Mouse (Mus musculus): ENCODE measurements around the gene Ucn2.
A peak's percentile ranks its signal among the peaks of the same experiment; 100 is the strongest.

Ucn2 gene

DNA sequence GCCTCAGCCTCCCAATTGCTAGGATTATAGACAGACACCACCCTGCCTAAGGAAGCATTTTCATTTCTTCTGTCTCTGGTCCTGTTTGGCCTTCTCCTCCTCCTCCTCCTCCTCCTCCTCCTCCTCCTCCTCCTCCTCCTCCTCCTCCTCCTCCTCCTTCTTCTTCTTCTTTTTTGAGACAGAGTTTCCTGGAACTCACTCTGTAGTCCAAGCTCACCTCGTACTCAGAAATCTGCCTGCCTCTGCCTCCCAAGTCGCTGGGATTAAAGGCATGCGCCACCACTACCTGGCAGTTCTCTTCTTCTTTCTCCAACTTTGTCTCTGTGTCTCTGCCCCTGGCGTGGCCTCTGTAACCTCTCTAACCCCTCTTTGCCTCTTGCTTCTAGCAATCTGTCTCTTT, at the start of gene Ucn2:
Gene Ucn2, plus strand, starts transcription at position 301 of the 400 bp plus-strand sequence.
- DNase-seq: no peak

DNA sequence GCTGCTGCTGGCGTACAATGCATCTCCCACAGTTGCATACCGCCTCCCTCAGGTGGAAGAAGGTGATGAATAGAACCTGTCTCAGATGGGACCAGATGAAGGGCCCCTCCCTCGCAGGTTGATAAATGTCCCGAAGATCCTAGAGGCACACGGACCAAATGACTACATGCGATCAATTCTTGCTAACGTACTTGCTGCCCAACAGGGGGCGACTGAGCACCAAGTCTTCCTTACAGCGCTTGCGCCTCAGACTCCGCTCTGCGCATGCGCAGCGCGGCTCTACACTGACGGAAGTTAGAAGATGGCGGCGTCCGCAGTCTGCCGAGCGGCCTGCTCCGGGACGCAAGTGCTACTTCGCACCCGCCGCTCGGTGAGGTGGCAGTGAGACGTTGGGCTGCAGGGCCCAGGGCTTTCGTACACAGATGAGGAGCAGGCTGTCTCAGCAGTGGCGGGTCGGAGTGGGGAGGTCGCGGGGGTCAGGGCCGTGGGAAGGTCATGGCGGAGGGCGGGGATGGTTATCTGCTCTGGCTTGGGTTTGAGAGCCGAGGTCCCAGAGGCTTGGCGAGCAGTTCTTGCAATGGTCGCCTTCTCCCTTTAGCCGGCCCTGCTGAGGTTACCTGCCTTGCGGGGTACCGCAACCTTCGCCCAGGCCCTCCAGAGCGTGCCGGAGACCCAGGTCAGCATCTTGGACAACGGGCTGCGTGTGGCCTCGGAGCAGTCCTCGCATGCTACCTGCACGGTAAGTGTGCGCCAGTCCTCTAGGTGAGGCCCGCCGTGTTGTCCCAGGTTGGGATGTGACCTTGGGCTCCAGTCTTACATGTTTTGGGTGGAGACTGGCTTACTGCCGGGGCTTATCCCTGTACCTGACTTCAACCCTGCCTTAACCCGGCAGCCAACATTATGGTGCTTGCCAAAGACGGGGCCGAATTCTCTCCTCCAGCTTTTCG, 49.1 kb upstream of the Ucn2 start, which contains the start of gene Uqcrc1:
Gene Uqcrc1, plus strand, starts transcription at position 216 of the 947 bp plus-strand sequence.
- DNase-seq: peak; percentile 96

DNA sequence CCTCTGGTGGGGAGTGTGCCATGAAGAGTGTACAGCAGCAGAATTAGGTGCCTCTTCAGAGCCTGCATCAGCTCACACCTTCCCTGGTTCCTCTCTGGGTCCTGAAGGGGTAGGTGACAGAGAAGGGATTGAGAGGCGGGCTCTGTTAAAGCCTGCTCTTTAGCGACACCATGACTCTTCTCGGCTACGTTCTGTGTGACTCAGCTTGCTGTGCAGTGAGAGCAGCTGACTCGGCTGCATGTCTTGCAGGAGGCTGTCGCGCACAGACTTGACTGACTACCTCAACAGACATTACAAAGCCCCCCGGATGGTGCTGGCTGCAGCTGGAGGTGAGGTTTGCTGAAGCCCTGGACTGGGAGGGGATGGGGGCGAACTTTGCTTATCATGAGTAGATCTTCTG, 40.7 kb upstream of the Ucn2 start:
- DNase-seq: no peak

DNA sequence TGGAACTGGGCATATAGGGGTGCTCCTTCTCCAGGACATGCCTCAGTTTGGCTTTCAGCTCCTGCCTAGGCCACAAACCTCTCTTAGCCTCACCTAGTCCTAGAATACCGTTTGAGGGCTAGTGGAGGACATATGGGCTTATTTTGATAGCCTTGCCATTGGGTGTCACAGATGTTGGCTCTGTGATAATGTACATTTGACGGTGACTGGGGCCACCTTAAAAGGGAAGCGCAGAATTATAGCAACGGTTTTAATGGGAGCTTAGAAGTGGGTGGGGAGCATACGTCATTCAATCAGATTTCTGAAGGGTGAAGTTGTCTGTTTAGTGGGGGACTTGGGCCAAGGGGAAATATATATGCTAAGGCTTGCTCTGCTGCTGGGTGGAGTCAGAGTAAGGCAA, 40.2 kb upstream of the Ucn2 start:
- no peak for DNase-seq

DNA sequence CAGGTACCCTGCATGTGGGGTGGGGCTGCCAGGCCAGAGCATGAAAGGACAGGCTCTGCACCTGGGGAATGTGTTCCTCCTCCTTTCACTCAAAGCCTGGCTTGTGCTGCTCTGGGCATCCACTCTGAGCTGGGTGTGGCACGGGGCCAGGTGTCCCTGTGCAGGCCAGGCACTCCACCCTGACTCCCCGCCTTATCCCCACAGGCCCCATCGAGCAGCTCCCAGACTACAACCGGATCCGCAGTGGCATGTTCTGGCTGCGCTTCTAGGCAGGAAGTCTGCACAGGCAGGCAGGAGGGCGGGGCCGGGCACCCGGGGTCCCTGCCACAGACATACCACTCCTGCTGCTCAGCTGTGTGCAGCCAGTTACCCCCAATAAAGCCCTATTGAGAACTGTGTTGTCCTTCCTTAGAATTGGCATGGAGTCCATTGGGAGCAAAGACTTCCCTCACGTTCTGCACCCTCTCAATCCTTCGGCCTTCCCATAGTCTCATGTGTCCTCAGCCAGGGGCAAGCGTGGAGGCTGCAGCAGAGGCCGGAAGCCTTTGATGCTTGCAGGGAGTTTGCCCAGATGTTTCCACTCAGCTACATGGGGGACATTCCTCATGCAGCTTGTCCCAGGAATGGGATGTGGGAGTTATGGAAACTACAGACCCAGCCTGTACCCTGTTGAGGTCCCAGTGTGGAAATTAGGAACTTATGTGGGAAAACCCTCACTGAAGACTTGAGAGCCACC, 36.4 kb upstream of the Ucn2 start:
- peak; percentile 45 for DNase-seq

DNA sequence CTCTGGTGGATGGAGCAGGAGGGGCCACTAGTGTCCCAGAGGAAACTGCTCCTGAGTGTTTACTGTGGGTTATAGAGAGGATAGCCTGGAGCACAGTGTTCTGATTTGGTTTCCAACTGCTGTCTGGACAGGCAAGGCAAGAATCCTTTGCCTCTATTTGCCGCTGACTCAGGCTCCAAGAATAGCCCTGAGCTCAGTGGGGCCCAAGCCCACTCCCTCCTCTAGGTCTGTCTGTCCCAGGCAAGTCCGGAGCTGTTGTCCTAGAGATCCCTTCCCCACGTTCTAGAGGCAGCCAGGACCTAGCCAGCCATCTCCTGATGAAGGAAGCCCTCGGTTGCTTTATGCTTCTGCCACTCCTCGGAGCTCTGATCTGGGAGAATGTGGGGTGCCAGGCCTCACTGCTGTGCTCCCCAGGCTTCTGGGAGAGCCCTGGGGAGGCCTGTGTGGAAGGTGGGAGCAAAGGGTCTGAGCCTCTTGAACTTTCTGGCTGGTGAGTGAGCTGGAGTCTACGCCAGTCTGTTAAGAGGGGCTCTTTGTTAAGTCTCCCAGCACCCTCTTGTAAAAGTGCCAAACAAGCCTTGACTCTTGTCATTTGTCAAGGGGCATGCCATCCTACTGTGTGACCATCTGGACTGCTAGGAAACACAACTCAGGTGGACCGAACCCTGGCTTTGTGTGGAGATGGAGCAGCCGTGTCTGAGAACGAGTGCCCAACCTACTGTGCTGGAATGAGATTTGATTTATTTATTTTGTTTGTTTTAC, 35.7 kb upstream of the Ucn2 start:
- DNase-seq: no peak

DNA sequence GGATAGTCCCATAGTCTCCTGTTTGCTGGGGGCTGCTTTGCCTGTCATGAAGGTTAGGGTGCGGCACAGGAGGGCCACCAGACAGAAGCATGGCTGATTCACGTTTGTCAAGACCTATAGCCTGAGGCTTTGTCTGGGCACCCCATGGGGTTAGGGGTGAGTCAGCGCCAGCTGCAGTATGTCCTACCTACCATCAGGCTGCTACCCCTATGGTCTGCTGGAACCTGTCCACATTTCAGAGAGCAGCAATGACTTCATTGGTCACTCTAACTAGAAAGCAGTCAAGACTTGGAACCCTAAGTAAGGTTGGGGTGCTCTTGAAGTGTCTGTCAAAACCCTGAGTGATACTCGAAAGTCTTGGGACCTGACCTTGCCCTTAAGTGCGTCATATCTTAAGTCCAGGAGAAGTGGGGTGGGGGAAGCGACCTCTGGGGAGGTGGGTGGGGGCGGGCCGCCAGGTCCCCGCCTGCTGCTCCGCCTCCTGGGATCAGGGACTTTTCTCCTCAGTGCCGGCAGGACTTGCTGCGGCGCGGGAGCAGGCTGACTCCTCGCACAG, 32.7 kb upstream of the Ucn2 start, which contains the start of gene Col7a1:
Gene Col7a1, plus strand, starts transcription at position 506 of the 556 bp plus-strand sequence.
- DNase-seq: peak; percentile 13

DNA sequence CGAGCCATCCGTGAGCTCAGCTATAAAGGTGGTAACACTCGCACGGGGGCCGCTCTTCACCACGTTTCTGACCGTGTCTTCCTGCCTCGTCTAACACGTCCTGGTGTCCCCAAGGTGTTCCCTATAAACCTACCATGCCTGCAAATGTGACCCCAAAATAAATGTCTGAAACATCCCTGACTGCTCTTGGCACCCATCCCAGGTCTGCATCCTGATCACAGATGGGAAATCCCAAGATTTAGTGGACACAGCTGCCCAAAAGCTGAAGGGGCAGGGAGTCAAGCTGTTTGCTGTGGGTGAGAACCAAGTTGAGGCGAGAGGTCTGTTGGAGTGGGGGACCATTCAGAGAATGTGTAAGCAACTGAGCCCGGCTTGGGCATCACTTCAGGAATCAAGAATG, 30.6 kb upstream of the Ucn2 start:
- DNase-seq: no peak

DNA sequence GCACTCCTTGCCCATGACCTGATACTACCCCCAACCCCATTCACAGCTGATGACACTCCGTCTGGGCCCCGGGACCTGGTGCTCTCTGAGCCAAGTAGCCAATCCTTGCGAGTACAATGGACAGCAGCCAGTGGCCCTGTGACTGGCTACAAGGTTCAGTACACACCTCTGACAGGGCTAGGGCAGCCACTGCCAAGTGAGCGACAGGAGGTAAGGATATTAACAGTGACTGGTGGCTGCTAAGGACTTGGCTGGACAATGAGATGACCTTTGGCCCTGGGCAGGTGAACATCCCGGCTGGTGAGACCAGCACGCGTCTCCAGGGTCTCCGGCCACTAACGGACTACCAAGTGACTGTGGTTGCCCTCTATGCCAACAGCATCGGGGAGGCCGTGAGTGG, 30.0 kb upstream of the Ucn2 start:
- DNase-seq: no peak

DNA sequence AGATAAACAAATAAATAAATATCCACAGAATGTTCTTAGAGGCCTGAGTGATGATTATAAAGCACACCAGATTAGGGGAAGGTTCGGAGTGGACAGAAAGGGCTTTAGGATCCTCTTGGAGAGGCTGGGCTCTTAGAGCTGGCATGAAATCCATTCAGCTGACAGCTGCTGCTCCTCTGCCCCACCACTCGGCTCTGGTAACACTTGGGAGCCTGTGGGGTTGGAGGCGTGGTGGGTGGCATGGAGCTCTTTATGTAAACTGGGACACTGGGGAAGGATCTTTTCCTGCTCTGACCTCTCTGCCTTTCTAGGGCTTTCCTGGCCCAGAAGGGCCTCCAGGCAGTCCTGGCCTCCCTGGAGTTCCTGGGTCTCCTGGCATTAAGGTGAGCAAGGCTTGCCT, 22.2 kb upstream of the Ucn2 start:
- no peak for DNase-seq

DNA sequence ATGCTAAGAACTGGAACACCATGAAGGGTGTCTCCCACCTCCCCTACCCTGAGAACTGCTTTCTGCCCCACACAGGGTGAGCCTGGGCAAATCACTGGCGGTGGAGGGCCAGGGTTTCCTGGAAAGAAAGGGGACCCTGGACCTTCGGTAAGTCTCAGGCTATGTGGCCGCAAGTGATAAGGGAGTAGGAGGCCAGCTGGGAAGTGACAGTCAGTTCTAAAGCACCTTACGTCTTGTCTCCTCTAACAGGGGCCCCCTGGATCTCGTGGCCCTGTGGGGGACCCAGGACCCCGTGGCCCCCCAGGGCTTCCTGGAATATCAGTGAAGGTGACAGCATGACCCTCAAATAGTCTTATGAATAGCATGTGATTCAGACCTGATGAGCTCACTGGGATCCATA, 21.5 kb upstream of the Ucn2 start:
- DNase-seq: no peak

DNA sequence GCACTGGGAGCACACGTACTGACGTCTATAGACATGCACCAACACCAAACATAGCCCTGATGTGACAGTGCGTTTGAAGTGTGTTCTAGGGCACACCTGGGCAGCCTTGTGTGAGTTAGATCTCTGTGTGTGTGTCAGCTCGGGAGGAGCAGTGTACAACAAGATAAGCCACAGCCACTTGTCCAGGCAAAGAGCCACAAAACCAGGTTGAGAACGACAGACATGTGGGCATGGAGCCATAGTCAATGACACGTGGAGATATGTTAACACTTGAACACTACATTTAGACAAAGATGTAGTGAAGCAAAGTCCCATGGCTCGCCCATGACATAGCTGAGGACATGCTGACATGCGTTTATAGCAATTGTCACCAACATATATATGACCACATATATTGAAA, 15.2 kb upstream of the Ucn2 start:
- DNase-seq: no peak

DNA sequence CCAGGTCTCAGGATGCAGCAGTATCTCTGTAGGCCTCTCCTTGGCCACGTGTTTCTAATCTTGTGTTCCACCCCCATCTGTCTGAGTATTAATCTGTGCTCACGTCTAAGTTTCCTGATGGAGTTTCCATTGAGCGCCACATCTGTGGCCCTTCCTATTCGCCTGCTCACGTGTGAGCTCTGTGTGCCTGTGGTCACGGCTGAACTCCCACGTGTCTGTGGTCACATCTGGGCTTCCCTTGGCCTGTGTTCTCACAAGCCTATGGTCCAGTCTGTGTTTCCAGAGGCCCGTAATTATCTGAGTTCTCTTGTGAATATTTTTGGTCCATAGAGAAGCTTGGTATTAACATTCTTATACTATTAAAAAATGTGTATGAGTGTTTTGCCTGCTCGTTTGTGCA, 9.3 kb upstream of the Ucn2 start:
- no peak for DNase-seq

DNA sequence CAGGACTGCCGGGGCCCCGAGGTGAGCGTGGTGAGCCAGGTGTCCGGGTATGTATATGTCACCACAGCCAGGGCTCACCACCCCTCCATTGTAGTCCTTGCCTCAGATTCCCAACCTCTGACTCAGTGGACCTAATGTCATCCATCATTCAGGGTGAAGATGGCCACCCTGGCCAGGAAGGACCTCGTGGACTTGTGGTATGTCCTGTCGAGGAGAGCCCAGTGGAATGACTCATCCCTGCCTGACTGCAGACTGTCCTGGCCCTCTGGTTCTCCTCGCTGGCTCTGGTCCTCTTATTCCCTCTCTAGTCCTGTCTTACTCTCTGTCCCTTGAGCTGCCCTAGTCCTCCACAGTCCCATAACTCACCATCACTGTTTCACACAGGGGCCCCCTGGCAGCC, 7.8 kb upstream of the Ucn2 start:
- DNase-seq: no peak

DNA sequence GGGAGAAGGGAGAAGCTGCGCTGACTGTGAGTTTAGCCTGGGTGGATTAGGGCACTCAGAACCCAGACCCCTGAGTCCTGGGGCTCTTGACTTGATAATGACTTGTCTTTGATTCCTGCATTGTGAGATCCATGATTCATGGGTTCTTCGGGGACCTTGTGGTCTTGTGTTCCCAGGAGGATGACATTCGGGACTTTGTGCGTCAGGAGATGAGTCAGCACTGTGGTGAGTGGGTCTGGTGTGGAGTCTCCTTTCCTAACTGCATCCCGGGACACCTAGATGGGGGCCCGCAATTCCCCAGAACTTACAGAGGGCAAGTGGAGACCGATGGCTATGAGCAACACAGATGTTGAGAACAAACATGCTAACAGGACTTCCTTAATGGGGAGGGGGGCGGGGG, 3.3 kb upstream of the Ucn2 start:
- no peak for DNase-seq

DNA sequence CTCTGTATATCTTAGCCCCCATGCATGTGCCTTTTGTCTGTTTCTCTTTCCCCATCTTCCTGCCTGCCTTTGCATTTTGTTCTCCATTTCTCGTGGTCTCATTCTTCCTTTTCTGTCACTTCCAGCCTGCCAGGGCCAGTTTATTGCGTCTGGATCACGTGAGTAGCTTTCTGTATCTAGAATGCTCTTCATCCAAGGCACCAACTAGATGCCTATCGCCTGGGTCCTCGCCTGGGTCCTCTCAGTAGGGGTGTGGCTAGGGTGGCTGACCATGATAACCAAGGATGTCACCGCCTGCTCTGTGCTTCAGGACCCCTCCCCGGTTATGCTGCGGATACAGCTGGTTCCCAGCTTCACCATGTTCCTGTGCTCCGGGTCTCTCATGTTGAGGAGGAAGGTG, 2.6 kb upstream of the Ucn2 start:
- no peak for DNase-seq

DNA sequence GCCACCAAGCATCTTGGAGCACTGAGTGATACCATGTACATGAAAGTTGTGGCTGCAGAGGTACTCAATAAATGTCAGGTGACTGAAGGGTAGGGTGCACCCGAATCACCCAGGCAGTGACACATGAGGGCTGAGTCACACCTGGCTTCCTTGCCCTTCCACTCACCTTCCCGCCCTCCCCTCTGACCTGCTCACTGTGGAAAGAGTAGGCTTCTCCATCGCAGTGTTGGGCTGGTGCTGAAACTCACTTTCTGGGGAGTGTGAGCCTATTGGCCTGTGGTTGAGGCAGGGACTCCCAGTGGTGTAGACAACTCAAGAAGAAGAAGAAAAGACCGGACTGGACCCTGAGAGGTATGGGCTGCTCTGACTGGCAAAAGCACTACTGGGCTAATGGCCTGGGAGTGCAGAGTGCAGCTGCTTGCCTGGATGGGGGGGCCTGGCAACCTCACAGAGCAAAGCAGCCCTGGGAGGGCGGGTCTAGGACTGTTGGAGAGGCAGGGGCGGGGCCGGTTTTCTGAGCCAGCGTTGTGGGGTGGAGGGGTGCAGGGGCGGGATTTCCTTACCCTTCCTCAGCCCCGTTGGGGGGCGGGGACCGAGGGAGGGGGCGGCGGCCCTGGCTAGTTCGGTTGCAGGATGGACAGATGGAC, 2.0 kb downstream of the Ucn2 start:
- peak; percentile 70 for DNase-seq

DNA sequence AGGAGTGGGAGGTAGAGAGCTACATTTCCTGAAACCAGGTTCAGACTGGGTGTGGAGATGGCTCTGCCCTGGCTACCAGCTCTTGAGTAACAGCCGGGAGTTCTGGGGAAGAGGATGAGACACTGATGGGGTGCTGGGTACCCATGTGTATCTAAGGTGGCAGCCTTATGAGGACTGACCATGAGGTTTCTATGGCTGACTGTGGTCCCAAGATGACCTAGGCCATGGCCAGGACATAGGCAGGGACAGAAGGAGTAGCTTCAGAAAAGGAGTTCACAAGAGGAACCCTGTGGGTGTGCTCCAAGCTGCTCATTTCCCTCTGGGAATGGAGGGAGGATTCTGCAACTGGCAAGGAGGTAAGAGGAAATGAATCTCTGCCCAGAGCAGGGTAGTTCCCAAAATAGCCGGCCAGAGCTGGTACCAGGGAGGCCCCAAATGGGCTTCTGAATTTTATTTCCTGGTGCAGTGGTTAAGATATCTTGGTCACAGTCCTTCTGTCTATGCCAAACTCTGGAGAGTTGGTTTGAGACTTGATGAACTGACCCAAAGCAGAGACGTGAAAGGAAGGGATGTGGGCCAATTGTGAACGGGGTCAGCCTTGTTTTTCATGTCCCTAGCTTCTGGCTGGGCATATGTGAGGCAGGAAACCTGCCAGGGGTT, 4.1 kb downstream of the Ucn2 start:
- peak; percentile 26 for DNase-seq

DNA sequence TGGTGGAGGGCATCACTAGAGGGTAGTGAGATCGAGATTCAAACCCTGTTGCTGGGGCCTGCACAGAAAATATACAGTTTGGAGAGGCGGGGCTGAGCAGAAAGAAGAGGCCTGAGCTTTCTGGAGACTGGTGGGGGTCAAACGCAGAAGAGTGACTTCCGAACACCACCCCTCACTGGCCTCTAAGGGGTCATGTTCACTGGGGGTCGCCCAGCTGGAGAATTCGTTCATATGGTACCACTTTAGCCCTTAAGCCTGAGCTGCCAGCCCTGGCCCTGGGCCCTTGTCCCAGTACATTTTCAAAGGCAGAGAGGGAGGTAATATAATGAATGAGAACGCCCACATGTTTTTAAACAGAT, 4.6 kb downstream of the Ucn2 start:
- DNase-seq: no peak

DNA sequence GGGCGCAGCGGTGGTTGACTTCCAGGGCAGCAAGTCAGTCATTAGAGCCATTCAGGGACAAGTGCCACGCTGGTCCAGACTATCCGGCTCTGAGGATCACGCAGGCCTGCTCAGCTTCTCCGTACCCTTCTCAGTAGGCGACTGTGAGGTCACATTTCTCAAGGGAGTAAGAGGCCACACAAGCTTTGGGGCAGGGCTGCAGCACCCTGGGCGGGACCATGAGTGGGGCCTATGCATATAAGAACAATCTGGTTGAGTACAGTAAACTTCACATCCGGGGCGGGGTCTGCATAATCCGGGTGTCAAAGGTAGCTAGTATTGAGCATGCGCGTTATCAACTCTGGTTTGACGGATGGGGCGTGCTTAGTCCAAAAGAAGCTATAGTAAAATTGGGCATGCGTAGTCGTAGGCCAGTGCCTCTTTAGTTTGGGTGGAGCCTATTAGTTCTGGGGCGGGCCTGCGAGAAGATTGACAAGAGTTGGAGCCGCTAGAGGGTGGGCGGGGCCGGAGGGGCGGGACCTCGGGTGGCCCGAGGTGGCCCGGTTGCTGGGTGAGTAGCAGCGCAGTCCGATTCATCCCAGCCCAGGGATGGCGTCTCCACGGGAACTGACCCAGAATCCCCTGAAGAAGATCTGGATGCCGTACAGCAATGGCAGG, 5.7 kb downstream of the Ucn2 start, which contains the start of gene Pfkfb4:
Gene Pfkfb4, plus strand, starts transcription at position 351 of the 657 bp plus-strand sequence.
- peak; percentile 100 for DNase-seq

DNA sequence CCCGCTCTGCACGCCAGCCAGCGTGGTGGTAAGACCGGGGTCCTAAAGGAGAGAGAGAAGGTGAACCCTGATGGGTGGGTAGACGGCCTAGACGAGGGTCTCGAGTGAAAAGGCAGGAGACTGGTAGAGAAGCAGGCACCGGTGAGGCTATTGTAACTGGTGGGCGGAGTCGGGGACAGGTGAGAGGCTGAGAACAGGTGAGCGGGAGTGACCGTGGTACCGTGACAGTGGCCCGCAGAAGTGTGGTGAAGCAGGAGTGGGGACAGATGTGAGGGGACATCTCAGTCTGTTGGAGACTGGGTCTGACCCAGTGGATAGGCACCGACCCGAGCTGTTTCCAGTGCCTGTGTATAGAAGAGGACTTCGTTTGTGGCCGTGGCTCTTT, 6.3 kb downstream of the Ucn2 start:
- DNase-seq: peak; percentile 57
